Mouse (Mus musculus): Measurements from ENCODE around the gene Serpinh1. TPM values are rescaled to one million over a fixed set of nuclear protein-coding genes. Genes with fewer than 3 reads are reported as not detected.

Gene Serpinh1
- 861 and 996 TPM in 2 replicates for polyA plus RNA-seq (2016; fragmentation: Nextera tagmentation; extraction: Ambion mirVana)

DNA sequence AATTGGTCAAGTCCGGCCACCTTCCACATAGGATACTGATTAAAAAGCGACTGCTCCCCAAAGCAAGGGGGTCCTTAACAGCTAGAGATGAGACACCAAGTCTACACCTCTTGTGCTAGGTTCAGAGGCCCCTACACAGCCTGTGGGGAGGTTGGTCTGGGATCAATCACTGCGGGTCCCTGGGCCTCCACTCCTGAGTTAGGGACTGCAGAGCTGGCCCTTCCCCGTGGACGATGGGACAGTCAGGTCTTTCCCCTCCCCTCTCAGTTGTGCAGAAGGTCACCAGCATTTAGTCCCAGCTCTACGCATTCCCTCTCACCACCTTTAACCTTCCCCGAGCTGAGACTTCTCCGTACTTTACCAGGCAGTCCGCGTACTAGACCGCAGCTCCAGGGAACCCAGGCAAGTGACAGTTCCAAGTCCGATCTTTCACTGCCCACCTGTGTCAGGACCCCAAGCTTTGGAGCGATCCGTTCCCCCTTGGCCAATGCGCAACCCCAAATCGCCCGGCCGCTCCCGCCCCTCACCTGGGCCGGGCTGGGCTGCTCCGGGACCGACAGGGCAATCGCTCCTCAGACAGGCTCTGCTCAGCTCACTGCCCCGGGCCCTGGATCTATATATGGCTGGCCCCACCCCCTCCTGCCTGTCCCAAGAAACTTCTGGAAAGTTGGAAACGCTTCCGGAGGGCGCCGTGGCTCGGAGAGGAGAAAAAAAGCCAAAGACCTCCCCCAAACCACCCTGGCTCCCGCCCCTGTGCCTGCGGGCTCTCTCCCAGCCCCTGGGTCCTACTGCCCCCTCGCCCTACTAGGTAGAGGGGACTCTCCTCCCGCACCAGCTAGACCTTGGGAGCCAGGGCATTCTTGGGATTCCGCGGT, at the start of gene Serpinh1:
Gene Serpinh1, minus strand, starts transcription at position 714 of the 875 bp plus-strand sequence.
- Histone ChIP-seq H3K4me1 (replicated peaks) (peaks cover 90% of the 10 kb centered on the region), H3K36me3 (peaks cover 30% of the 10 kb centered on the region), H3K4me3 (peak within 1 kb of the TSS; percentile 73), H3K9me3 (no peaks in the 10 kb centered on the region), H3K27ac (peak within 1 kb of the TSS; percentile 99), H3K27me3 (ENCODE audit: insufficient read depth, poor library complexity, severe bottlenecking) (no peaks in the 10 kb centered on the region)
- peak; percentile 89 for DNase-seq (ENCODE audit: low spot score)
- whole genome bisulfite sequencing, result under 1% methylated on average over 35 of the region's 35 CpGs

DNA sequence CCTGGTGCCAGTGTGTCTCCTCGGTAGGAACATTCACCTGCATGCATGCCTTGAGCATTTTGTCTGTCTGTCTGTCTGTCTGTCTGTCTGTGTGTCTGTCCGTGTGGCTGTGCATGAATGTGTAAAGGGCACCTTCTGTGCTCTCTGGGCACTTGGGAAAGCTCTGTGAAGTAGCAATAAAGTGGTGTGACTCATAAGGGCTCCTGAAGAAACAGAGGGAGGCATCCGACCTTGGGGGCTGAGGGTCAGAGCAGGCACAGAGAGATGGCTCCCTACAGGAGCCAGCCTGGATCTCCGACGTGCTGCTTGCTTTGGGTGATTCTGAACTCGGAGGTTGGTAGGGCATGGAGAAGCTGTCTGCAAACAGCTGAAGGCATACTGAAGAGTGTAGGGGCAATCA, 49.4 kb upstream of the Serpinh1 start:
- 74% methylated on average over 6 of the region's 6 CpGs for WGBS
- H3K27me3 ChIP-seq (ENCODE audit: insufficient read depth, poor library complexity, severe bottlenecking), result no peaks in the 10 kb centered on the region
- peaks cover 53% of the 10 kb centered on the region for H3K36me3 ChIP-seq
- peaks cover 58% of the 10 kb centered on the region for H3K4me1 ChIP-seq (replicated peaks)
- H3K9me3 ChIP-seq, result no peaks in the 10 kb centered on the region
- no peak for DNase-seq (ENCODE audit: low spot score)
- H3K27ac ChIP-seq, result peak overlapping the region; percentile 56
- no peak overlapping the region for H3K4me3 ChIP-seq

DNA sequence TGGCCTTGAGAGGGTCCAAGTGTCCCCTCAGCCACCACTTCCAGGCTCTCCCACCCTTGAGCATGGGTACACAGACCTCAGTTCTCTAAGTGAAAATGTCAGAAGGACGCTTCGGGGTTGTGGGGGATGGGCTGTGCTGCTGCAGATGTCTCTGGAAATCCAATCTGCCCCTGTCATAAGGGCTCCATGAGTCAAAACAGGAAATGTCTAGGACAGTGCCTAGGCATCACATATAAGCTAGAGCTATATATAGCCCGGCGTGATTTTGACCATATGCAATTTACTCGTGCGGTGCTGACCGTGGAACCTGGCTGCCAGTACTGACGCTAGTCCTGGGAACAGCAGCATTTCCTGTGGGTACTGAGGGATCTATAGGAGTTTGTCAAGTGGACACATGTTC, 48.3 kb upstream of the Serpinh1 start:
- no peak for DNase-seq (ENCODE audit: low spot score)
- no peak overlapping the region for H3K4me3 ChIP-seq
- H3K27ac ChIP-seq, result peak overlapping the region; percentile 66
- WGBS, result 70% methylated on average over 8 of the region's 8 CpGs
- peaks cover 67% of the 10 kb centered on the region for H3K4me1 ChIP-seq (replicated peaks)
- peaks cover 50% of the 10 kb centered on the region for H3K36me3 ChIP-seq
- H3K9me3 ChIP-seq, result no peaks in the 10 kb centered on the region
- no peaks in the 10 kb centered on the region for H3K27me3 ChIP-seq (ENCODE audit: insufficient read depth, poor library complexity, severe bottlenecking)

DNA sequence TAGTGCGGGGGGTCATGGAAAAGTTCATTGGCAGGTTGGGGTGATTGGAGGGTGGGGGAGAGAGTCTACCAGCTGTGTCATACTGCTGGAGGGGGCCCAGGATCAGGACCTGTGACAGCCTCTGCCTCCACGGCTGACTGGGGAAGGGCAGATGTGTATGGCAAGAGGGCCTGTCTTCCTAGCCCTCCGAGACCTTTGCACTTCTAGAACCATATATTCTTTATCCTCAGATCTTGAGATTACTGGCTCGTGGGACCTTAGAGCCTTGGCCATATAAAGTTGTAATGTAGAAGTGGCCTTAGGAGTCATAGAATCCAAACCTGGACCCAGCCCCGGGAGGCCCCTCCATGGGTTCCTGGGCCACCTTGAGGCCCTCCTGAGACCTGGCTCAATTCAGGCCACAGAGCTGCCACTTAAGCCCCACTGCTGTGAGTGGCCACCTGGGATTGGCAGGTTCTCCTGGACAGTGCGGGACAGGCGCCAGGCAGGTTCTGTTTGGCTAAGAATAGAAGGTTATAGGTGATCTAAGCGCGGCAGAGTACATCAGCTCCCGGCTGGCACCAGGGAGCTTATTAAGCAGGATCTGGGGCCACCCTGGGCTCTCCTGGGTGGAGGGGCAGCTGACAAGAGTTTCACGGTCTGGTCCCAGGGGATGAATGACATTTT, 44.1 kb upstream of the Serpinh1 start:
- DNase-seq (ENCODE audit: low spot score), result no peak
- H3K27me3 ChIP-seq (ENCODE audit: insufficient read depth, poor library complexity, severe bottlenecking), result no peaks in the 10 kb centered on the region
- WGBS, result 80% methylated on average over 11 of the region's 11 CpGs
- H3K4me3 ChIP-seq, result no peak overlapping the region
- H3K27ac ChIP-seq, result peak overlapping the region; percentile 23; the same call in 1 of the 2 replicates
- no peaks in the 10 kb centered on the region for H3K9me3 ChIP-seq
- H3K36me3 ChIP-seq, result peaks cover 56% of the 10 kb centered on the region
- peaks cover 58% of the 10 kb centered on the region for H3K4me1 ChIP-seq (replicated peaks)

DNA sequence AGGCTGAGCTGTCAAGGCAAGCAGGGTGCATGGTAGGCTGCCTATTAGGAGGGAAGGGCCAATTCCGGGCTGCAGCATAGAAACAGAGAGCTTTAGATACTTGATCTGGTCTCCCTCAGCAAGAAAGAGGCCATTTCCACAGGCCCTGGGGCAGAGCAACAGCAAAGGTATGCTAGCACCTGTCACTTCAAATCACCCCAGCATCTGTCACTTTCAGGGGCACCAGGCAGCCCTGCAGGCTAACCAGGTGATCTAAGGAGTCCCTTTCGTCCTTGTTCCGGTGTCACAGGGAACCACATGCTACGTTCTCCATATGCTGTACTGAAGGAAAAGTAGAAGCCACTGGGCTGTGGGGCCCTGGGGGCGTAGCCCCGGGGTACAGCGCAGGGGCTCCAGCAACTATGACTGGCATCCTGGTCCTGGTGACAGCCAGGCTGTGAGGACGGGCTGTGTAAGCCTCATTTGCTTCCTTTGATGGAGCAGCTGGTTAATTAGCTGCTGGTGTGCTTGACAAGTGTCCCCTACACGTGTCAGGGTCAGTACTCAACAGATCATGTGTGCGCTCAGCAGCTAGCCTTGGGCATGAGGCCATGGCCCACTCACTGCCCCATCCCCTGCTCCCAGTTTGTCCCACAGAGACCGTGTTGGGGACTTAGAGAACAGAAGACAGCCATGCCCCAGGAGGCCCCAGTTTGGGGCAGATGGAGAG, 43.0 kb upstream of the Serpinh1 start:
- Histone ChIP-seq H3K9me3 (no peaks in the 10 kb centered on the region), H3K4me1 (replicated peaks) (peaks cover 58% of the 10 kb centered on the region), H3K4me3 (no peak overlapping the region), H3K27ac (peak overlapping the region; percentile 10), H3K36me3 (peaks cover 67% of the 10 kb centered on the region), H3K27me3 (ENCODE audit: insufficient read depth, poor library complexity, severe bottlenecking) (no peaks in the 10 kb centered on the region)
- DNase-seq (ENCODE audit: low spot score), result no peak
- WGBS, result 74% methylated on average over 11 of the region's 11 CpGs

DNA sequence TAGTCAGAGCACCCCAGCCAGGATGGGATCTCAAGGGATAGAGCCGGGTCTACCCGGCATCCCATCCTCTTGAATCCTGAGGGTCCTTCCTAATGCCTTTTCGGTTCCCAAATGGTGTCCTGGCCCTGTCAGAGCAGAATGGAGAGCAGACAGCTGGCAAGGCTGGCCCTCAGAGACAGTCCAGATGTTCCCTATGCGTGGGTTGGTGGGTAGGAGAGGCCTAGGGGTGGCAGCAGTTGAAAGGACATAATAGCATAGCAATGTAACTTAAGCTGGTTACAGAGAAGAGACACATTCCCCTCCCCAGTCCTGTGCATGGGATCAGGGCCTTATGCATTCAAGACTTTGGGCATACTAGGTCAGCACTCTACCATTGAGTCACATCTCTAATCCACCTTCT, 42.3 kb upstream of the Serpinh1 start:
- Histone ChIP-seq H3K27me3 (ENCODE audit: insufficient read depth, poor library complexity, severe bottlenecking) (no peaks in the 10 kb centered on the region), H3K27ac (0 out of 2 replicates have a peak overlapping the region, but pooled peaks have one; percentile 29), H3K4me3 (no peak overlapping the region), H3K4me1 (replicated peaks) (peaks cover 61% of the 10 kb centered on the region), H3K9me3 (no peaks in the 10 kb centered on the region), H3K36me3 (peaks cover 73% of the 10 kb centered on the region)
- no peak for DNase-seq (ENCODE audit: low spot score)
- 82% methylated on average over 4 of the region's 4 CpGs for WGBS

DNA sequence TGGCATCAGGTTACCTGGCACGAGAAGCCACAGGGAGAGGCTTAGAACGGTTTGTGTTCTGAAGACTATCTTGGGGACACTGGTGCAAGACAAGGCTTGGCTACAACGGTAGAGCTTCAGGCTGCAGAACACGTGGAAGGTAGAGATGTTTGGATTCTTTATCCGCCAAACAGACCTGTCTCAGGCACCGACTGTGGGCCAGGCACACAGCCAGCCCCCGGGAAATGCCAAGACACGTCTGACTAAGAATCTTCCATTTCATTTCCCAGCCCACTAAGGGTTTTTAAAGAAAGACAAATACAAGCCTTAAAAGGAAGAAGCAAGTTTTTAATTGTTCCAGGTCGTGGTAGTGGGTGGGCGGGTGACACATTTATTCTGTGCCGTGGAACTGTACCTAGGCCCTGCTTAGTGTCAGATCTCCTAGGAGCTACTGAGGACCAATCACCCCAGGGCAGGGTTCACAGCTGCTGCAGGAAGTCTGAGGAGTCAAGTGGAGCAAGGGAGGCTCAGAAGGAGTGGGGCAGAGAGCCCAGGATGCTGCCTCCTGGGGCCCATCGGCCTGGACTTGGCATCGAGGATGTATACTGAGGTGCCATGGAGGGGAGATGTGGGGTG, 40.8 kb upstream of the Serpinh1 start:
- no peak for DNase-seq (ENCODE audit: low spot score)
- Histone ChIP-seq H3K36me3 (peaks cover 68% of the 10 kb centered on the region), H3K27me3 (ENCODE audit: insufficient read depth, poor library complexity, severe bottlenecking) (no peaks in the 10 kb centered on the region), H3K4me1 (replicated peaks) (peaks cover 77% of the 10 kb centered on the region), H3K9me3 (no peaks in the 10 kb centered on the region), H3K27ac (0 out of 2 replicates have a peak overlapping the region, but pooled peaks have one; percentile 37), H3K4me3 (no peak overlapping the region)
- WGBS, result 91% methylated on average over 13 of the region's 13 CpGs

DNA sequence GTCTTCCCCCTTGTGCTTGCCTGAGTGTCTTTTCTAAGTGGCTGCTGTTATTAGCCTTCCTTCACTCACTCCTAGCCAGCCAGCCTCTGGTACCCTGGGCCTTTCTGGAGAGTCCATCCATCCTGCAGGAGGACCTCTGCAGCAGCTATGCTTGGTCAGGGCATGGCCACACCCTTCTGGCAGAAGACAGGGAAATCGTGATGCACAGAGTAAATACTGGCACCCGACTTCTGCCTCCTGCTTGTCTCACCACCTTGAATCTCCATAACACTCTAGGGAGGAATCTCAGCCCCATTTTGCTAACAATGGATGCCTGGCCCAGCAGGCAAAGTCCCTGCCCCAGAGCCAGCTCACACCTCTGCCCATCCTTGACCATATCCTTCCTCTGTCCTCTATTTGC, 39.7 kb upstream of the Serpinh1 start:
- Histone ChIP-seq H3K36me3 (peaks cover 72% of the 10 kb centered on the region), H3K4me1 (replicated peaks) (peaks cover 82% of the 10 kb centered on the region), H3K9me3 (no peaks in the 10 kb centered on the region), H3K27ac (no peak overlapping the region), H3K4me3 (no peak overlapping the region), H3K27me3 (ENCODE audit: insufficient read depth, poor library complexity, severe bottlenecking) (no peaks in the 10 kb centered on the region)
- WGBS, result 69% methylated on average over 2 of the region's 2 CpGs
- no peak for DNase-seq (ENCODE audit: low spot score)

DNA sequence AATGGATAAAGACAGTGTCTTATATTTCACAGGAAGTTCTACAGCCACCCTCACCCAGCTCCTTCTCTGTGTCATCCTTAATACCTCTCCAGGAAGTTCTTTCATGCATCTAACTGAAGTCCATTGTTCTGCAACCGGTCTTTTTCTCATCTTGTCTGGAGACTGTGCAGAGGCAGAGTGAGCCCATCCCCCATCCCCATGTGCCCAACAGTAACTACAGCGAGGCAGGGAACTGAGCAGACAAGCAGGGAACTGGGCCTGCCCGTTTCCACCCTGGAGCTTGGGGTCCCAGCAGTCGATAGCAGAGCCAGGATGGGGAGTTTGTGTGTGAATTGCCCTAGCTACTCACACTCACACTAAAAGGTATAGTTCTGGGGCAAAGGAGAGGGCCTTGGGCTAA, 37.5 kb upstream of the Serpinh1 start:
- H3K4me1 ChIP-seq (replicated peaks), result peaks cover 82% of the 10 kb centered on the region

DNA sequence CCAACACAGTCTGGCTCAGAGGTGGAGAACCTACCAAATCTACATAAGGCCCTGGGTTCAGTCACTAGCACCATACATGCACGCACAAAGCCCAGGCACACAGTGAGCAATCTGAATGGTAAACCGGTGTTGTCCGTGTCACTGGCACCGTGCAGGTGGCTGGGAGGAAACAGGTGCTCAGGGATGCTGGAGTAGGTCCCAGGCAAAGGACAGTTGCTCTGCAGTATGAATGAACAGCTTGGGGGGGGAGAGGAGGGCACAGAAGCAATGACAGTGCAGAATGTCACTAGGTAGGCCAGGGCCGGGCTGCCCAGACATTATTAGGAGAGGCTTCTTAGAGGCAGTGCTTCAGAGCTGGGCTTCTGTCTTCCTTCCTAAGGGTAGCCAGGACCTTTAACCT, 34.3 kb upstream of the Serpinh1 start:
- no peak for DNase-seq (ENCODE audit: low spot score)
- Histone ChIP-seq H3K4me3 (no peak overlapping the region), H3K4me1 (replicated peaks) (peaks cover 99% of the 10 kb centered on the region), H3K27me3 (ENCODE audit: insufficient read depth, poor library complexity, severe bottlenecking) (peaks cover 9% of the 10 kb centered on the region), H3K9me3 (no peaks in the 10 kb centered on the region), H3K36me3 (peaks cover 53% of the 10 kb centered on the region), H3K27ac (peak overlapping the region; percentile 66)
- WGBS, result 81% methylated on average over 5 of the region's 5 CpGs

More for the DNA sequence above, 37.5 kb upstream of the Serpinh1 start:
- 30% methylated on average over 4 of the region's 4 CpGs for WGBS
- peak; percentile 43 for DNase-seq (ENCODE audit: low spot score)
- no peaks in the 10 kb centered on the region for H3K9me3 ChIP-seq
- peaks cover 78% of the 10 kb centered on the region for H3K36me3 ChIP-seq
- H3K27ac ChIP-seq, result peak overlapping the region; percentile 85
- no peaks in the 10 kb centered on the region for H3K27me3 ChIP-seq (ENCODE audit: insufficient read depth, poor library complexity, severe bottlenecking)
- H3K4me3 ChIP-seq, result no peak overlapping the region

DNA sequence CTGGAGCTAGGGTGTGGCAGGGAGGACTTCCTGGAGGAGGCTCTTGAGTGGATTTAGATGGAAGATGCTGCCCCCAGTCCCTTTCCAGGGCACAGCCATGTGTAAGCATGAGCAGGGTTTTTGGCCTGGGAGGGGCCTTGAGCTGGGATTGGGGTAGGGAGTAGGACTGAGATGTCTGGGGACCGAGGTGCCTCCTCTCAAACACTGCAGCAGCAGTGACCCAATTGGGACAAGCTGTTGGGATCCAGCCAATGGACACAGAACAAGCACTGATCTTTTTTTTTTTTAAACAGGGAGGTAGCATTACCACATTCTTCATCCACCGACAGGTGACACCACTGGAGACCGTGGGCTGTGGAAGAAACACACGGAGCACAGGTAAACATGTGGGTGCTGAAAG, 33.8 kb upstream of the Serpinh1 start:
- WGBS, result 88% methylated on average over 4 of the region's 4 CpGs
- peaks cover 11% of the 10 kb centered on the region for H3K27me3 ChIP-seq (ENCODE audit: insufficient read depth, poor library complexity, severe bottlenecking)
- peak overlapping the region; percentile 60; the same call in 1 of the 2 replicates for H3K27ac ChIP-seq
- H3K4me3 ChIP-seq, result no peak overlapping the region
- no peaks in the 10 kb centered on the region for H3K9me3 ChIP-seq
- peaks cover 48% of the 10 kb centered on the region for H3K36me3 ChIP-seq
- H3K4me1 ChIP-seq (replicated peaks), result peaks cover 100% of the 10 kb centered on the region
- no peak for DNase-seq (ENCODE audit: low spot score)

DNA sequence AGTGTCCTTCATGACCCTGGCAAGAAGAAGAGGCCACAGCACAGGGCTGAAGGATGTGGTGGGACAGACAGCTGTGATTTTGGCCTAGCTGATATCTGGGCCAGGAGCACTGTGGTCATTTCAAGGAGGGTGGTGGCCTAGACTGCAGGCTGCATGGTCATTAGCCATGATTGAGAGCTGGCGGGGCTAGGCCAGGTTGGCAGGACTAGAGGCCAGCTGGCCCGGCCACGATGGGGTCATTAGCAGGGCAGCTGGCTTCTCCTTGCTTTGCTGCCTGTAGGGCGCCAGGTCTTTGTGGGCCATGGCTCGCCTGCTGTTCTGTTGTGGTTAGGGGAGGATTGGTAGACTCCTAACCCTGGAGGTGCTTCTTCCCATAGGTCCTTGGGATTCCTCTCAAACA, 33.0 kb upstream of the Serpinh1 start:
- Histone ChIP-seq H3K9me3 (no peaks in the 10 kb centered on the region), H3K4me3 (no peak overlapping the region), H3K4me1 (replicated peaks) (peaks cover 94% of the 10 kb centered on the region), H3K27me3 (ENCODE audit: insufficient read depth, poor library complexity, severe bottlenecking) (peaks cover 11% of the 10 kb centered on the region), H3K27ac (peak overlapping the region; percentile 60), H3K36me3 (peaks cover 40% of the 10 kb centered on the region)
- DNase-seq (ENCODE audit: low spot score), result no peak
- 58% methylated on average over 5 of the region's 5 CpGs for WGBS

Measured in hindbrain, embryonic 10.5 days (tissue).